Mouse (Mus musculus): ENCODE data around the gene Btbd10. TPM values are rescaled to one million over a fixed set of nuclear protein-coding genes. Genes with fewer than 3 reads are reported as not detected.

The Btbd10 gene
- polyA plus RNA-seq, 1 experiment from 2014 or later, result 25.6 TPM

GRCm38 (mm10) chr7:113334036-113334435 lies 35.2 kb downstream of the Btbd10 start:
- Histone ChIP-seq H3K4me3 (ENCODE audit: low read depth, low read length) (no peak overlapping the region), H3K4me2 (ENCODE audit: low read depth, severe bottlenecking) (no peak overlapping the region), H3K9me3 (ENCODE audit: control insufficient read depth, low read length) (no peaks in the 10 kb centered on the region), H3K36me3 (ENCODE audit: control insufficient read depth, insufficient read depth, low read length) (no peaks in the 10 kb centered on the region), H3K27ac (replicated peaks; ENCODE audit: low read depth, low read length) (no peak overlapping the region), H3K4me1 (ENCODE audit: control insufficient read depth, insufficient read depth, low read length) (no peaks in the 10 kb centered on the region), H3K27me3 (ENCODE audit: control insufficient read depth, insufficient read depth, low read length) (no peaks in the 10 kb centered on the region), H3K9ac (ENCODE audit: low read length) (no peak overlapping the region)
- ATAC-seq (ENCODE audit: insufficient number of reproducible peaks, low FRiP score, low TSS enrichment, low read depth) (no peak), DNase-seq (ENCODE audit: low spot score) (no peak)

GRCm38 (mm10) chr7:113320128-113320527 lies 49.1 kb downstream of the Btbd10 start:
- WGBS, result 78% methylated on average over 1 of the region's 1 CpGs
- Histone ChIP-seq H3K9ac (ENCODE audit: low read length) (no peak overlapping the region), H3K36me3 (ENCODE audit: control insufficient read depth, insufficient read depth, low read length) (no peaks in the 10 kb centered on the region), H3K27ac (replicated peaks; ENCODE audit: low read depth, low read length) (no peak overlapping the region), H3K9me3 (ENCODE audit: control insufficient read depth, low read length) (no peaks in the 10 kb centered on the region), H3K4me3 (ENCODE audit: low read depth, low read length) (no peak overlapping the region), H3K4me1 (ENCODE audit: control insufficient read depth, insufficient read depth, low read length) (no peaks in the 10 kb centered on the region), H3K27me3 (ENCODE audit: control insufficient read depth, insufficient read depth, low read length) (no peaks in the 10 kb centered on the region), H3K4me2 (ENCODE audit: low read depth, severe bottlenecking) (no peak overlapping the region)
- ATAC-seq (ENCODE audit: insufficient number of reproducible peaks, low FRiP score, low TSS enrichment, low read depth) (no peak), DNase-seq (ENCODE audit: low spot score) (no peak)

- Histone ChIP-seq H3K27me3 (ENCODE audit: control insufficient read depth, insufficient read depth, low read length) (no peaks in the 10 kb centered on the region), H3K9ac (ENCODE audit: low read length) (no peak overlapping the region), H3K27ac (replicated peaks; ENCODE audit: low read depth, low read length) (no peak overlapping the region), H3K4me2 (ENCODE audit: low read depth, severe bottlenecking) (no peak overlapping the region), H3K4me3 (ENCODE audit: low read depth, low read length) (no peak overlapping the region), H3K4me1 (ENCODE audit: control insufficient read depth, insufficient read depth, low read length) (no peaks in the 10 kb centered on the region), H3K9me3 (ENCODE audit: control insufficient read depth, low read length) (no peaks in the 10 kb centered on the region), H3K36me3 (ENCODE audit: control insufficient read depth, insufficient read depth, low read length) (no peaks in the 10 kb centered on the region)
- ATAC-seq (ENCODE audit: insufficient number of reproducible peaks, low FRiP score, low TSS enrichment, low read depth), result no peak
- peak; percentile 79 for DNase-seq (ENCODE audit: low spot score)
- 25% methylated on average over 2 of the region's 2 CpGs for WGBS
Observed at GRCm38 (mm10) chr7:113311784-113312183, 57.4 kb downstream of the Btbd10 start.

GRCm38 (mm10) chr7:113310136-113310535 lies 59.1 kb downstream of the Btbd10 start:
- Histone ChIP-seq H3K27me3 (ENCODE audit: control insufficient read depth, insufficient read depth, low read length) (no peaks in the 10 kb centered on the region), H3K27ac (replicated peaks; ENCODE audit: low read depth, low read length) (no peak overlapping the region), H3K4me3 (ENCODE audit: low read depth, low read length) (no peak overlapping the region), H3K4me1 (ENCODE audit: control insufficient read depth, insufficient read depth, low read length) (no peaks in the 10 kb centered on the region), H3K4me2 (ENCODE audit: low read depth, severe bottlenecking) (no peak overlapping the region), H3K9ac (ENCODE audit: low read length) (no peak overlapping the region), H3K36me3 (ENCODE audit: control insufficient read depth, insufficient read depth, low read length) (no peaks in the 10 kb centered on the region), H3K9me3 (ENCODE audit: control insufficient read depth, low read length) (no peaks in the 10 kb centered on the region)
- ATAC-seq (ENCODE audit: insufficient number of reproducible peaks, low FRiP score, low TSS enrichment, low read depth), result no peak
- WGBS, result 90% methylated on average over 3 of the region's 3 CpGs
- DNase-seq (ENCODE audit: low spot score), result no peak

DNA sequence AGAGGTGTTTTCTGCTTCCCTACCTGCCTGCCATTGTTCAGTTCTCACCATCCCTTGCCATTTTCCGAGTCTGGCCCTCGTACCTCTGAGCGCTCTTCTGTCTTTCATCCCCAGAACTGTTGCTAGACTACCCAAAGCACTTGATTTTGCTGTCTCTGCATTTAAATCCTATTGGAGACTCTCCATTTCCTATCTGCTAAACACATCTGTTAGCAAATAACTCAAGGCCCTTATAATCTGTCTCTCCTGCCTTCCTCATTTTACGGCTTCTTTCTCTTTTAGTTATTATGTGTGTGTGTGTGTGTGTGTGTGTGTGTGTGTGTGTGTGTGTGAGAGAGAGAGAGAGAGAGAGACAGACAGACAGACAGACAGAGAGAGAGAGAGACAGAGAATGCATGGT lies 71.4 kb downstream of the Btbd10 start:
- ATAC-seq (ENCODE audit: insufficient number of reproducible peaks, low FRiP score, low TSS enrichment, low read depth) (no peak), DNase-seq (ENCODE audit: low spot score) (no peak)
- Histone ChIP-seq H3K9me3 (ENCODE audit: control insufficient read depth, low read length) (no peaks in the 10 kb centered on the region), H3K9ac (ENCODE audit: low read length) (no peak overlapping the region), H3K27ac (replicated peaks; ENCODE audit: low read depth, low read length) (no peak overlapping the region), H3K36me3 (ENCODE audit: control insufficient read depth, insufficient read depth, low read length) (no peaks in the 10 kb centered on the region), H3K4me2 (ENCODE audit: low read depth, severe bottlenecking) (no peak overlapping the region), H3K4me3 (ENCODE audit: low read depth, low read length) (no peak overlapping the region), H3K27me3 (ENCODE audit: control insufficient read depth, insufficient read depth, low read length) (no peaks in the 10 kb centered on the region), H3K4me1 (ENCODE audit: control insufficient read depth, insufficient read depth, low read length) (peaks cover 10% of the 10 kb centered on the region)
- WGBS, result 96% methylated on average over 4 of the region's 4 CpGs

- peak overlapping the region; percentile 24; the same call in 1 of the 2 replicates for H3K4me2 ChIP-seq (ENCODE audit: low read depth, severe bottlenecking)
- H3K27me3 ChIP-seq (ENCODE audit: control insufficient read depth, insufficient read depth, low read length), result no peaks in the 10 kb centered on the region
- peak; percentile 88 for ATAC-seq (ENCODE audit: insufficient number of reproducible peaks, low FRiP score, low TSS enrichment, low read depth)
Observed at GRCm38 (mm10) chr7:113295077-113295890, 73.9 kb downstream of the Btbd10 start.

DNA sequence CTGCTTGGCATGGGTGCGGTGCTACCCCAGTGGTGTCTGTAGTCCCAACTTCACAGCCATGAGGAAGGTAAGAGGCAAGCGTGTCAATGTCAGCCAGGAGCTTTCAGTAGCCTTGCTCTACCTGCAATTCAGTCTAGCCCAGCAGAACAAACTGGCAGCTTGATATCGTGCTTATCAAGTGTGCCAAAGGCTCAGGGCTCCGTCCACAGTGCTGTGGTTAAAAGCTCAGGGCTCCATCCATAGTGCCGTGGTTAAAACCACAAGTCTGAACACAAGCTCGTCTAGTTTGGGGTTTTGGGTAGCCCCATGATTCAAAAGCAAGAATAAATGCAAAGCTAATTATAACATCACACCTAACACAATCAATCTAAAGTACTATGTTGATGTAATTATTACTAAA lies 74.6 kb downstream of the Btbd10 start:
- WGBS, result 91% methylated on average over 6 of the region's 6 CpGs
- no peak overlapping the region for H3K27ac ChIP-seq (replicated peaks; ENCODE audit: low read depth, low read length)
- H3K9ac ChIP-seq (ENCODE audit: low read length), result no peak overlapping the region

More at GRCm38 (mm10) chr7:113295077-113295890, 73.9 kb downstream of the Btbd10 start:
- Histone ChIP-seq H3K27ac (replicated peaks; ENCODE audit: low read depth, low read length) (peak overlapping the region; percentile 23; the same call in 1 of the 2 replicates), H3K9ac (ENCODE audit: low read length) (peak overlapping the region; percentile 39; the same call in 1 of the 2 replicates), H3K36me3 (ENCODE audit: control insufficient read depth, insufficient read depth, low read length) (no peaks in the 10 kb centered on the region), H3K9me3 (ENCODE audit: control insufficient read depth, low read length) (no peaks in the 10 kb centered on the region), H3K4me1 (ENCODE audit: control insufficient read depth, insufficient read depth, low read length) (peaks cover 10% of the 10 kb centered on the region), H3K4me3 (ENCODE audit: low read depth, low read length) (no peak overlapping the region)
- peak; percentile 80 for DNase-seq (ENCODE audit: low spot score)
- 20% methylated on average over 17 of the region's 17 CpGs for WGBS

DNA sequence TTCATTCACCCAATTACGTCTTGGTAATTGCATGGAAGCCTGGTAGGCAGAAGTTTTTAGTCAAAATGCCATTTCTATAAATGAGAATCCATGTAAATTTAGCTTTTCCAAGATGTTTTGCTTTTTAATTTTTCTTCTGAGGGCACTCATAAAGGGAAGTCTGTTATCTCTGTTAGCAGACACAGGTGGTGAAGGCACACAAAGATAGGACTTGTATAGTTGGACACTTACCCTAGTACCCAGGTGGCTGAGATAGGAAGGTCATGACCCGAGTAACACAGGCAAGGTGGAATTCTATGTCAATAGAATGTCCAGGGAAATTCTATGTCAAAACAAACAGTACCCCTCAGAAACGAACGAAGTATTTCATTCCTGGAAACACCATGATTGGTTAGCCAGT lies 77.0 kb downstream of the Btbd10 start:
- Histone ChIP-seq H3K4me2 (ENCODE audit: low read depth, severe bottlenecking) (no peak overlapping the region), H3K4me1 (ENCODE audit: control insufficient read depth, insufficient read depth, low read length) (peaks cover 10% of the 10 kb centered on the region), H3K27ac (replicated peaks; ENCODE audit: low read depth, low read length) (no peak overlapping the region), H3K9ac (ENCODE audit: low read length) (no peak overlapping the region), H3K4me3 (ENCODE audit: low read depth, low read length) (no peak overlapping the region), H3K9me3 (ENCODE audit: control insufficient read depth, low read length) (no peaks in the 10 kb centered on the region), H3K27me3 (ENCODE audit: control insufficient read depth, insufficient read depth, low read length) (no peaks in the 10 kb centered on the region), H3K36me3 (ENCODE audit: control insufficient read depth, insufficient read depth, low read length) (no peaks in the 10 kb centered on the region)
- 91% methylated on average over 4 of the region's 4 CpGs for WGBS
- ATAC-seq (ENCODE audit: insufficient number of reproducible peaks, low FRiP score, low TSS enrichment, low read depth), result no peak
- no peak for DNase-seq (ENCODE audit: low spot score)

More for the DNA sequence above, 74.6 kb downstream of the Btbd10 start:
- no peak for DNase-seq (ENCODE audit: low spot score)
- no peaks in the 10 kb centered on the region for H3K36me3 ChIP-seq (ENCODE audit: control insufficient read depth, insufficient read depth, low read length)
- H3K4me3 ChIP-seq (ENCODE audit: low read depth, low read length), result no peak overlapping the region
- no peak for ATAC-seq (ENCODE audit: insufficient number of reproducible peaks, low FRiP score, low TSS enrichment, low read depth)
- H3K9me3 ChIP-seq (ENCODE audit: control insufficient read depth, low read length), result no peaks in the 10 kb centered on the region
- H3K4me1 ChIP-seq (ENCODE audit: control insufficient read depth, insufficient read depth, low read length), result peaks cover 10% of the 10 kb centered on the region
- H3K27me3 ChIP-seq (ENCODE audit: control insufficient read depth, insufficient read depth, low read length), result no peaks in the 10 kb centered on the region
- H3K4me2 ChIP-seq (ENCODE audit: low read depth, severe bottlenecking), result no peak overlapping the region

Measured in limb, embryonic 11.5 days (tissue).